Mouse (Mus musculus): ENCODE data around the gene Ganc. TPM values are rescaled to one million over a fixed set of nuclear protein-coding genes. Genes with fewer than 3 reads are reported as not detected.

Ganc gene
- total RNA-seq (2023): 10 to 100 TPM; 47.1 to 66.8 TPM

DNA sequence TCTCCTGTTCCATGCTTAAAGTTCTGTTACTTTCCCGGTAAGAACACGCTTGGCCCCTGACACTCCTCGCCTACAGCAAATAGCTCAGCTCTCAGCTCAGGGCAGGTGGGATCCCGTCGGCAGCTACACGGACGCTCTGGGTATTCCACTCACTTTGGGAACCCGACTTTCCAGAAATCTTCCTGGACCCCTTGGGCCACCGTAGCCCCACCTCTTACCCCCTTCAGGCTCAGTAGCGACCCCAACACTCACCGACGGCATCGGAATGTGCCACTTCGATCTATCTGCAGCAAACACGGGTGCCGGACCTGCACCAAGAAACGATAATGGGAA is at the start of gene Ganc:
Gene Ganc, plus strand, starts transcription at position 244 of the 333 bp plus-strand sequence.

DNA sequence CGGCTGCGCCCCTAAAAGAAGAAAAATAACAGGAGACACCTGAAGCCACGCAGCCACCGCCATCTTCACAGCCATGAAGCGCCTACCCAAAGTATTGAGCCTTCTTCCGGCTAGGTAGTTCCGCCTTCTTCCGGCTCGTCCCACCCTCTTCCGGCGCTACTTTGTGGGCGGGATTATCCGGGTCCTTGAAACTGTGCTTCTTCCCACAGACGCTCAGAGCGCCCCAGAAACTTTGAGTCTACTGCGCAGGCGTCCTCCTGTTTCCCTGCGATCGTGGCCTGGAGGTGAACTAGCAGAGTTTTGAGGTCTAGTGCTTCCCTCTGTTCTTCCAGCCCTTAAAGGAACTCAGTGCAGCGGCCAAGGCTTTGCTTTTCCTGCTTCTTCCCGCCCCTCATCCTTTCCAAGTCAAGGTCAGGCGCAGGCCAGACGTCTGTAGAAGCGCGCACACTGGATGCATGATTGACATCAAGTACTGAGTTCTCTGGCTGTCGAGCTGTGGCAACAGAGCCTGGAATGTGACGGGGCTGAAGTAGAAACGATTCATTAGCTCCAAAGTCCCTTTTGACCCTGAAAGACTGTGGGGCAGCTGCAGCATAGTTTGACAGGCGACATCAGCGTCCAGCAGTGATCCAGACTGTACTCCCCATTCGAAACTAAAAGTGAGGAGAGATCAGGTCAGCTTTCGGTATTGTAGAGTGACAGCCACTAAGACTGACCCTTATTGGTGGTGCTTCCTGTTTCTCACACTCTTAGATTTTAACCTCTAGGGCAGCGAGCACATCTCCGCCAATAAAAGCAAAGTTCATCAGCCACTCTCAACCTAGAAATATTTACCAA is 508 bp downstream of the Ganc start, which contains the start of gene Tmem87a:
Gene Tmem87a, minus strand, starts transcription at position 128 of the 837 bp plus-strand sequence.

GRCm38 (mm10) chr2:120455719-120456118 is 52.0 kb downstream of the Ganc start, which contains the start of gene Capn3:
Capn3 (plus strand) TSS chr2:120456019.

Other genes starting within 250 kb of the Ganc start
- 100 to 1,000 TPM in 1 of 2 experiments, 10 to 100 TPM in 1; 83.5 to 111 TPM for gene Ehd4, start 249.3 kb upstream of the Ganc start, total RNA-seq (2023)
- not detected for gene Pla2g4e, start 158.6 kb upstream of the Ganc start, total RNA-seq (2023)
- gene Pla2g4d, start 114.7 kb upstream of the Ganc start, total RNA-seq (2023): not detected
- under 1 TPM; 0.23 to 0.47 TPM for gene Pla2g4f, start 89.7 kb upstream of the Ganc start, total RNA-seq (2023)
- 10 to 100 TPM; 75.9 to 81.0 TPM for gene Vps39, start 50.8 kb upstream of the Ganc start, total RNA-seq (2023)
- gene Tmem87a, start 217 bp downstream of the Ganc start, total RNA-seq (2023): 10 to 100 TPM; 53.5 to 55.6 TPM
- gene Capn3, start 52.1 kb downstream of the Ganc start, total RNA-seq (2023): 1 to 10 TPM in 1 of 2 experiments, under 1 TPM in 1; 0.80 to 1.1 TPM
- gene Zfp106, start 159.9 kb downstream of the Ganc start, total RNA-seq (2023): 100 to 1,000 TPM; 127 to 130 TPM
- gene Snap23, start 163.8 kb downstream of the Ganc start, total RNA-seq (2023): 10 to 100 TPM; 42.7 to 42.9 TPM
- gene Haus2, start 205.5 kb downstream of the Ganc start, total RNA-seq (2023): 10 to 100 TPM; 20.8 to 23.4 TPM
- 10 to 100 TPM; 27.3 to 33.8 TPM for gene Lrrc57, start 205.6 kb downstream of the Ganc start, total RNA-seq (2023)
- gene Stard9, start 225.2 kb downstream of the Ganc start, total RNA-seq (2023): under 1 TPM; 0.70 to 0.77 TPM